Mouse (Mus musculus): Measurements from ENCODE around the gene Erbb2. TPM values are rescaled to one million over a fixed set of nuclear protein-coding genes. Genes with fewer than 3 reads are reported as not detected.

The Erbb2 gene
- polyA plus RNA-seq, 1 experiment = 1.6 TPM

- Histone ChIP-seq H3K4me1 (ENCODE audit: control insufficient read depth, insufficient read depth, low read length) (peaks cover 3% of the 10 kb centered on the region; the same call in 1 of the 2 replicates), H3K4me3 (replicated peaks; ENCODE audit: insufficient read depth, low read depth, low read length) (peak overlapping the region; percentile 86), H3K27me3 (ENCODE audit: control insufficient read depth, insufficient read depth, low read length) (no peaks in the 10 kb centered on the region), H3K27ac (ENCODE audit: insufficient read depth, low read length) (no peak overlapping the region)
- no peak for DNase-seq
- 22% methylated on average over 9 of the region's 9 CpGs for WGBS
- TF ChIP-seq CTCF (IDR thresholded peaks at IDR 0.05; ENCODE audit: borderline replicate concordance, insufficient read depth, low read depth, low read length) (no peak), POLR2A (IDR thresholded peaks at IDR 0.05; ENCODE audit: borderline replicate concordance, insufficient read depth, low read length) (no peak)
Observed at GRCm38 (mm10) chr11:98456945-98457344, 44.7 kb downstream of the Erbb2 start.

GRCm38 (mm10) chr11:98457367-98458120 lies 45.3 kb downstream of the Erbb2 start:
- H3K27ac ChIP-seq (ENCODE audit: insufficient read depth, low read length) = no peak overlapping the region
- peak; percentile 84 to 91 for DNase-seq
- peaks cover 3% of the 10 kb centered on the region; the same call in 1 of the 2 replicates for H3K4me1 ChIP-seq (ENCODE audit: control insufficient read depth, insufficient read depth, low read length)
- under 1% methylated on average over 54 of the region's 64 CpGs for whole genome bisulfite sequencing
- TF ChIP-seq CTCF (IDR thresholded peaks at IDR 0.05; ENCODE audit: borderline replicate concordance, insufficient read depth, low read depth, low read length) = peak; percentile 59
- peak; percentile 32; the same call in 1 of the 2 replicates for TF ChIP-seq POLR2A (IDR thresholded peaks at IDR 0.05; ENCODE audit: borderline replicate concordance, insufficient read depth, low read length)
- peak overlapping the region; percentile 86 for H3K4me3 ChIP-seq (replicated peaks; ENCODE audit: insufficient read depth, low read depth, low read length)
- H3K27me3 ChIP-seq (ENCODE audit: control insufficient read depth, insufficient read depth, low read length) = no peaks in the 10 kb centered on the region

- 4% methylated on average over 29 of the region's 30 CpGs for WGBS
- Histone ChIP-seq H3K27me3 (ENCODE audit: control insufficient read depth, insufficient read depth, low read length) (no peaks in the 10 kb centered on the region), H3K4me1 (ENCODE audit: control insufficient read depth, insufficient read depth, low read length) (peaks cover 3% of the 10 kb centered on the region; the same call in 1 of the 2 replicates), H3K27ac (ENCODE audit: insufficient read depth, low read length) (no peak overlapping the region), H3K4me3 (replicated peaks; ENCODE audit: insufficient read depth, low read depth, low read length) (peak overlapping the region; percentile 49)
- DNase-seq = no peak
- no peak for TF ChIP-seq CTCF (IDR thresholded peaks at IDR 0.05; ENCODE audit: borderline replicate concordance, insufficient read depth, low read depth, low read length)
- TF ChIP-seq POLR2A (IDR thresholded peaks at IDR 0.05; ENCODE audit: borderline replicate concordance, insufficient read depth, low read length) = no peak
Observed at GRCm38 (mm10) chr11:98458121-98458990, 46.1 kb downstream of the Erbb2 start.

GRCm38 (mm10) chr11:98459071-98459741 lies 46.9 kb downstream of the Erbb2 start:
- H3K27ac ChIP-seq (ENCODE audit: insufficient read depth, low read length) = no peak overlapping the region
- H3K27me3 ChIP-seq (ENCODE audit: control insufficient read depth, insufficient read depth, low read length) = no peaks in the 10 kb centered on the region
- peaks cover 3% of the 10 kb centered on the region; the same call in 1 of the 2 replicates for H3K4me1 ChIP-seq (ENCODE audit: control insufficient read depth, insufficient read depth, low read length)
- no peak for TF ChIP-seq POLR2A (IDR thresholded peaks at IDR 0.05; ENCODE audit: borderline replicate concordance, insufficient read depth, low read length)
- no peak for TF ChIP-seq CTCF (IDR thresholded peaks at IDR 0.05; ENCODE audit: borderline replicate concordance, insufficient read depth, low read depth, low read length)
- WGBS = 37% methylated on average over 11 of the region's 11 CpGs
- H3K4me3 ChIP-seq (replicated peaks; ENCODE audit: insufficient read depth, low read depth, low read length) = no peak overlapping the region
- no peak for DNase-seq

- Histone ChIP-seq H3K4me3 (replicated peaks; ENCODE audit: insufficient read depth, low read depth, low read length) (no peak overlapping the region), H3K4me1 (ENCODE audit: control insufficient read depth, insufficient read depth, low read length) (peaks cover 3% of the 10 kb centered on the region; the same call in 1 of the 2 replicates), H3K27ac (ENCODE audit: insufficient read depth, low read length) (no peak overlapping the region), H3K27me3 (ENCODE audit: control insufficient read depth, insufficient read depth, low read length) (no peaks in the 10 kb centered on the region)
- WGBS = 85% methylated on average over 9 of the region's 9 CpGs
- no peak for DNase-seq
- no peak for TF ChIP-seq POLR2A (IDR thresholded peaks at IDR 0.05; ENCODE audit: borderline replicate concordance, insufficient read depth, low read length)
- TF ChIP-seq CTCF (IDR thresholded peaks at IDR 0.05; ENCODE audit: borderline replicate concordance, insufficient read depth, low read depth, low read length) = no peak
Observed at GRCm38 (mm10) chr11:98459860-98460259, 47.6 kb downstream of the Erbb2 start.

GRCm38 (mm10) chr11:98461109-98461720 lies 48.9 kb downstream of the Erbb2 start:
- H3K4me1 ChIP-seq (ENCODE audit: control insufficient read depth, insufficient read depth, low read length) = peaks cover 3% of the 10 kb centered on the region; the same call in 1 of the 2 replicates
- no peak overlapping the region for H3K27ac ChIP-seq (ENCODE audit: insufficient read depth, low read length)
- no peaks in the 10 kb centered on the region for H3K27me3 ChIP-seq (ENCODE audit: control insufficient read depth, insufficient read depth, low read length)
- TF ChIP-seq CTCF (IDR thresholded peaks at IDR 0.05; ENCODE audit: borderline replicate concordance, insufficient read depth, low read depth, low read length) (no peak), POLR2A (IDR thresholded peaks at IDR 0.05; ENCODE audit: borderline replicate concordance, insufficient read depth, low read length) (no peak)
- no peak for DNase-seq
- no peak overlapping the region for H3K4me3 ChIP-seq (replicated peaks; ENCODE audit: insufficient read depth, low read depth, low read length)
- WGBS = 48% methylated on average over 6 of the region's 6 CpGs

- Histone ChIP-seq H3K27me3 (ENCODE audit: control insufficient read depth, insufficient read depth, low read length) (no peaks in the 10 kb centered on the region), H3K4me1 (ENCODE audit: control insufficient read depth, insufficient read depth, low read length) (no peaks in the 10 kb centered on the region), H3K4me3 (replicated peaks; ENCODE audit: insufficient read depth, low read depth, low read length) (no peak overlapping the region), H3K27ac (ENCODE audit: insufficient read depth, low read length) (no peak overlapping the region)
- no peak for DNase-seq
- WGBS = 91% methylated on average over 6 of the region's 6 CpGs
- no peak for TF ChIP-seq CTCF (IDR thresholded peaks at IDR 0.05; ENCODE audit: borderline replicate concordance, insufficient read depth, low read depth, low read length)
- TF ChIP-seq POLR2A (IDR thresholded peaks at IDR 0.05; ENCODE audit: borderline replicate concordance, insufficient read depth, low read length) = no peak
Observed at GRCm38 (mm10) chr11:98462255-98462654, 50.0 kb downstream of the Erbb2 start.

Measured in cerebellum, adult 2 months (tissue).